Mouse (Mus musculus) embryo, embryonic 10.5 days (tissue): ENCODE measurements around the gene Cacng8.
"Not testable (repeated sequence)": the region's sequence is repeated elsewhere in the genome, so short reads cannot be mapped to it uniquely, and the experiment has no call there.

ENCODE experiments used
- DNase-seq: peaks from one replicate; pipeline ENCODE4 v3.0.0-alpha.2; 2015; ENCODE audit warnings: low spot score

Gene Cacng8

DNA sequence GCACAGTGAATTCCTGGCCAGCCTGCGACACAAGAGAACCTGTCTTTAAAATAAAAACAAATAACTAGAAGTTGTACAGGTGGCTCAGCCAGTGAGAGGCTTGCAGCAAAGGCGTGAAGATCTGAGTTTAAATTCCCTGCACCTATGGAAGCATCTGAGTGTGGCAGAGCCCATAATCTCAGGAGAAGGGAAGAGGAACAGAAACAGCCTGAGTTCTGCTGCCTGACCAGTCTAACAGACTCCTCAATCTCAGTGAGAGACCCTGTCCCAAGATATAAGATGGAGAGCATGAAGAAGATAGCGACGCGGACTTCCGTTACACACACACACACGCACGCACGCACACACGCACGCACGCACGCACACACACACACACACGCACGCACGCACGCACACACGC lies 2.7 kb upstream of the Cacng8 start:
- DNase-seq: no peak

DNA sequence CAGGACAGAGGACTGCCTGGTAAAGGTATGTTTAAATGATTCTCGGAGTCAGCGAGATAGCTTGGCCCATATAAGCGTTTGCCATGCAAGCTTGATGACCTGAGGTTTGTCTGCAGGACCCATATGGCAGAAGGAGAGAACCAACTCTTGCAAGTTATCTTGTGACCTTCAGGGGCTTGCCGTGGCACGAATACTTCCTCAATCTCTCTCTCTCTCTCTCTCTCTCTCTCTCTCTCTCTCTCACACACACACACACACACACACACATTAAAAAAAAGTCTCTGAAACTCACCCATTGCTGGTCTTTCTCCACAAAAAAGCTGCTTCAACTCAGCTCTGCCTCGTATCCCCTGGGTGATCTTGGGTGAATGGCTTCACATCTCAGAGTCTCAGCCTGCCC lies 1.6 kb upstream of the Cacng8 start:
- no peak for DNase-seq

DNA sequence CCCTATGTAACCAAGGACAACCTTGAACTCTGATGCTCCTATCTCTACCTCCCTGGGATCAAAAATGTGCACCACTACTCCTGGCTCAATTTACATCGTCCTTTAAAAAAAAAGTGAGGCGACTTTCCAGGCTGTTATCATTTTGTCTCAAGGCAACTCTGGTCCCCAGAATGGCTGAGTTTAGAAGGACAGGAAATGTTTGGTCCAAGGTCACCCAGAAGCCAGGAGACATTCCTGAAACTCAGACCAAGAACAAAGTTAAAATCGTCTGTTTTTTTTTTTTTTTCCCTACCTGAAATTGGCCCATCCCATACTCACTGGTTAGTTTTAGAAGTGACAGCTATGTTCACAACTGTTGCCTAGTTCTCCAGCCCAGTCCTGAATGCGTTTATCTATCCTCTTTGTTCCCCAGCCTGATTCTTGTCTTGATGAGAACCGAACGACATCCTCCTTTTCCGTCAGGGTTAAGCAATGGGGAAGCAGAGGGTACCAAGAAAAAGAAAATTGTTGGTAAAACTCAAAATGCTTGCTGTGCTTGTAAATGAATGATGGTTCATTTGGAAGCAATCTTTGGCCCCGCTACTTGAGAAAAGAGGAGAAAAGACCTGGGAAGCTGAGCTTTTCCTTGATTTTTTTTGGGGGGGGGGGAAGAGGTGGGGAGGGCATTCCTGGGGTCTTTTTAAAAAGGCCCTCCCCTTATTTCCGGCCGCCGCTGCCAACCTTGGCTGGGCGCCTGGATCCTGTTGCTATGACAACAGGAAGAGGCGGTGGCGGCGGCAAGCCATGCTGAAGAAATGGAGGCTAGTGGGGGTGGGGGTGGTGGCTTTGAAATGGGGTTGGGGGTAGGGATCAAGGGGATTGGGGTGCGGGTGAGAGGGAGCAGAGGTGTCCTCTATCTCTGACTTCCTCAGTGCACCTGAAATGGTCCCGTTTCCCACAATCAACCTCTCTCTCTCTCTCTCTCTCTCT lies 755 bp upstream of the Cacng8 start:
- peak; percentile 74 for DNase-seq

DNA sequence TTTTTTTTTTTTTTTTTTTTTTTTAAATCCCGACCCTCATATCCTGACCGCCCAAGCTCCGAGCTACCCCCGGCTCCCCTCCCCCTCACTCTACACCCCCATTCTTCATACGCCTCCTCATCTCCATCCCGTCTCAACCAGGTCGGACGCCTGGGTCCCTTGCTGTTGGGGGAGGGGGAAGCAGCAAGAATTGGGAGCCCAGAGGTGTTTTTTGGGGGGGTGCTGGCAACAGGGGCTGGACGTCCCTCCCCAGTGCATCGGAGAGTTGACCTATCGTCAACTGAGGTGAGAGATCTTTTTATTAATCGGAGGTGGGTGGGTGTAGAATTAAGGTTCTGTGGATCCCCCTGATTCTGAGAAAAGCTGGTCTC lies 583 bp downstream of the Cacng8 start:
- no peak for DNase-seq

DNA sequence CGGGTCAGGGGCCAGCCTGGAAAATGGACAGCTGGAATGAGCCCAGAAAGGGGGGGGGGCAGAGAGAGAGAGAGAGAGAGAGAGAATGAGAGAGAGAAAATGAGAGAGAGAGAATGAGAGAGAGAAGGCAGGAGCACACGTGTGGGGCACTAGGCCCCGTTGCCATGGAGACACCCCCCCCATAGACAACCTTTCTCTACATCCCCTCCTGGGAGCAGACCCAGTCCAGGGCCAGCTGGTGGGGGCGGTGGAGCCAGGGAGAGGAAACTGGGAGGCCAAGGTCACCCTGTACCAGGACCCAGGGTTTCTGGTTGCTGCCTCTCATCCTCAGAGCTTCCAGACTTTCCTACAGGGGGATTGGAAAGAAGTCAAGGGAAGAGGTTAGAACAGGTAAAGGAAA lies 1.3 kb downstream of the Cacng8 start:
- DNase-seq: peak; percentile 61

DNA sequence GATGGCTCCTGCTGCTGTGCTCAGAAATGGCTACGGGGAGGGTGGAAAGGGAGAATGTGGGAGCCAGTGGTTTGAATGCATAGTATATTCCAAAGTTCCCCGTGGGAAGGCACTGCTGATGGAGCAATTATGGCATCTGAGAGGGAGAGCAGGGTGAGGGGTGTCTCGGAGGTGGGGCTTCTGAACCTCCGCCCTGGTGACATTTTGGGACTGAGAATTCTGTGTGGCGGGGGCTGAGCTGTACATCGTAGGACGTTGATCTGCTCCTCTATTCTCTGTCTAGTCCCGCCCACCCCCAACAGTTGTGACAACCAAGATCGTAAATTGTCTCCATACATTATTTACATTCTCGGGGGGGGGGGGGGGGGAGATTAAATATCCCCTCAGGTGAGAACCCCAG lies 6.9 kb downstream of the Cacng8 start:
- DNase-seq: no peak

DNA sequence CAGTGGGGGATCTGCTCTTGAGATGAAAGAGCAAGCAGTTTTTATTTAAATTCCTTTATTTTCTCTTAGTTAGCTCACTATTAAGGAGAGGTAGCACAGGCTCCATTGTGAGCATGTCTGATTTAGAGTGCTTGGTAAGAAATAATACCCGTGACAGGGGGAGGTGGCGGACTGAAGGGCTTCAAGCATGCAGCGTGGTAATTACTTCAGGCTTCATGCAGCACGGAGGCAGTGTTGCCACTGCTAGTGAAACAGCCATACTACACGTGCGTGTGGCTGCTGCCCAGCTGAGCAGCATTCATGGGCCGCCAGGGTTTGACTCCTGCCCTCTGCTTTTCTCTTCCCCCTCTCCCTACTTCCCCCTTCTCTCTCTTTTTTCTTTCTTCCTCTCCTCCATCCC lies 7.3 kb downstream of the Cacng8 start:
- peak; percentile 54 for DNase-seq

DNA sequence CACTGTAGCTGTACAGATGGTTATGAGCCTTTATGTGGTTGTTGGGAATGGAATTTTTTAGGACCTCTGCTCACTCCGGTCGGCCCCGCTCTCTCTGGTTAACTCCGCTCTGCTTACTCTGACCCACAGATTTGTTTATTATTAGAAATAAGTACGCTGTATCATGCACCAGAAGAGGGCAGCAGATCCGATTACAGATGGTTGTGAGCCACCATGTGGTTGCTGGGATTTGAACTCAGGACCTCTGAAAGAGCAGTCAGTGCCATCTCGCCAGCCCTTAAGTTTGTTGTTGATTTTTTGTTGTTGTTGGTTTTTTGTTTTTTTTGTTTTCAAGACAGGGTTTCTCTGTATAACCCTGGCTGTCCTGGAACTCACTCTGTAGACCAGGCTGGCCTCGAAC lies 7.9 kb downstream of the Cacng8 start:
- DNase-seq: not testable (repeated sequence)

DNA sequence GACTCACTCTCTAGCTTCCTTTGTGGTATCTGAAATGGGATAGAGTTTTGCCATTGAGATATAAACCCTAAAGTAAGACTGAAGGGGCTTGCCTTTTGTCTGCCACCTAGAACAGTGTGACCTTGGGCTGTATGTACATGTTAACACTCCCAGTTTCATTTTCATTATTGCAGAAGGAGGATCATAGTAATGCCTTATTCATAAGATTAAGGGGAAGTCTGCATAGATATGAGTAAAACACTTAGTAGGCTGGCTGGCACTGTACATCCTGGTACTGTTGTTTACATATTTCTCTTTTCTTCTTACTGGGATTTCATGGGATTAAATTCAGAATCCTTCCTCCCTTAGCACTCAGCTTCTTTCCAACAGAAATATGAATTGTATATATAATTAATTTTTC lies 9.5 kb downstream of the Cacng8 start:
- DNase-seq: no peak

DNA sequence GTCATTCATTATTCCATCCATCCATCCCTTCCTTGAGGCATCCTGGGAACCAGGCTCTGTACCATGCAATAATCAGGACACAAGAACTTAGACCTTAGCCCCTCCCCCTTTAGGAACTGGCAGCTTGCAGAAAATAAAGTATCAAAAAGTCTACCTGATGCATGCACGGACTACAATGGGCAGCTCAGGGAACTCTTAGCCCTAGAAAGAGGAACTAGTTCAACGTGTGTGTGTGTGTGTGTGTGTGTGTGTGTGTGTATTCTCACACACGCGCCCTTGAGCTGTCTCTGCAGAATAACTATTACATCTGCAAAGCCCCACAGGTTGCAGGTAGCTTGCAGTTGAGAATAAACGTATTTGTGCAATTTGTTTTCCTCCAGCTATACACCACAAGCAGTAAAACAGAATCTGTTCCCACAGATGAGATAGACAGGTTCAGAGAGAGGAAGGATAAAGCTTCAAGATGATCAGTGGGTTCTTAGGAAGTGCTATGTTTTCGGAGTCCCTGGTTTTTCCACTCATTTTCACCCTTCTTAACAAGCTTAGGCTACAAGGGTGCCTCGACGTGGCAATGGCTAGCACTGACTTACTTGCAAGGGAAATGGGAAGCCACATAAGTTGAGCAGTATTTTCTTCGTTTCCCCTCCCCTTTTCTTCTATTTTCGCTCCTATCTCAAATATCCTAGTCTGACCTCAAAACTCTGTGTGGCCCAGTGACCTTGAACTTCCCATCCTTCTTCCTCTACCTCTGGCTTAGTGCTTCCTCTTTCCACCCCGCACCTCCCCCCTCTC lies 19.4 kb downstream of the Cacng8 start:
- no peak for DNase-seq

DNA sequence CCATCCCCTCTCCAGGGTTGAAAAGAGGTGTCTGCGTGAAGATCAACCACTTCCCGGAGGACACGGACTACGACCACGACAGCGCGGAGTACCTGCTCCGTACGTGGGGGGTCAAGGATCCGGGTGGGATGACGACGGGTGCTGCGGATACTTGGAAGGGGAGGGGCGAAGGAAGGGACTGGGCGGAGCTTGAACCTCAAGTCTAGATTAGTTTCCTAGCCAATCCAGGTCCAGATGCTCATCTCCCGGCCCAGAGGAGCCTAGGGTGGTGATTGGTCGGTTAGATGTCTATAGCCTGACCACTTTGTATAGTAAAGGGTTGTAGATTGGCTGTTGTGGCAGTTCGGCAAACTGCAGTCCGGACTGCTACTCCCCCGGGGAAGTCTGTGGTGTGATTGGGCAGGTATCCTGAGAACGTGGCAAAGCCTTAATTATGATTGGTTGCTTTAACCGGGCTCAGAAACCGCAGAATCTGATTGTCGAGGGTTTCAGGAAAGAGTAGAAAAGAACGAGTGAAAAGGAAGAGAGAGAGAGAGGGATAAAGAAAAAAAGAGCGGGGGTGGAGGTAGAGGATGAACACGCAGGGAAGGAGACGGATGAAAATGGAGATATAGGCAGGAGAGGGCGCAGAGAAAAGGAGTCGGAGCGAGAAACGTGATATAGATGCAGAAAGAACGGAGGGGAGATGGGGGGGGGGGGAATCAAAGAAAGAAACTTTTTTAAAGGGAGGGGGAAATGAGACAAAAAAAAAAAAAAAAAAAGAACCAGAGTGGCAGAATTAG lies 20.9 kb downstream of the Cacng8 start:
- peak; percentile 91 for DNase-seq

DNA sequence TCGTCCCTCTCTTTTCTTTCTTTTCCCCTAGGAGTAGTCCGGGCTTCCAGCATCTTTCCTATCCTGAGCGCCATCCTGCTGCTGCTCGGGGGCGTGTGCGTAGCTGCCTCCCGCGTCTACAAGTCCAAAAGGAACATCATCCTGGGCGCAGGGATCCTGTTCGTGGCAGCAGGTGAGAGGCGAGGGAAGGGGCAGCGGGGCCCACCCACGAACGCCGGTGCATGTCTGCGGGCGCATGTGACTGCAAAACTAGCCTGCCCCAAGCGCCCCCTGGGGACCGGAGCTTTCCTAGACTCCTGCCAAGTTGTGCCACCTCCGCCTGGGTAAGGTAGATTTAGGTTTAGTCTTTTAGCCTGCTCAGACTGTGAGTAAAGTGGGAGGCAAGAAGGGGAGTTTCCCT lies 21.6 kb downstream of the Cacng8 start:
- DNase-seq: peak; percentile 61

DNA sequence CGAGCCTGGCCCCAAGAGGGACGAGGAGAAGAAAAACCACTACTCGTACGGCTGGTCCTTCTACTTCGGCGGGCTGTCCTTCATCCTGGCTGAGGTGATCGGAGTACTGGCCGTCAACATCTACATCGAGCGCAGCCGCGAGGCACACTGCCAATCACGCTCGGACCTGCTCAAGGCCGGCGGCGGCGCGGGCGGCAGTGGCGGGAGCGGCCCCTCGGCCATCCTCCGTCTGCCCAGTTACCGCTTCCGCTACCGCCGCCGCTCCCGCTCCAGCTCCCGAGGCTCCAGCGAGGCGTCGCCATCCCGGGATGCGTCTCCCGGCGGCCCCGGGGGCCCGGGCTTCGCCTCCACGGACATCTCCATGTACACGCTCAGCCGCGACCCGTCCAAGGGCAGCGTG lies 24.4 kb downstream of the Cacng8 start:
- peak; percentile 57 for DNase-seq

DNA sequence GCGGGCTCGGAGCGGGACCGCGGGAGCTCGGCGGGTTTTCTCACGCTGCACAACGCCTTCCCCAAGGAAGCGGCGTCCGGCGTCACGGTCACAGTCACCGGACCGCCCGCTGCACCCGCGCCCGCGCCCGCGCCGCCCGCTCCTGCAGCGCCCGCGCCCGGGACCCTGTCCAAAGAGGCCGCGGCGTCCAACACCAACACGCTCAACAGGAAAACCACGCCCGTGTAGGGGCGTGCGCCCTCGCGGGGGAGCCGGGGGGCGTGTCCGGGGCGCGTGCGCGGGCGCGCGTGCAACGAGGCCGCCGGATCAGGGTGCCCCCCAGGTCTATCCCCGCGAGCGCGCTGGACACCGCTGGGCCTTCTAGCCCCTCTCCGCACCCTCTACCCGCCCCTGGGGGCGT lies 24.9 kb downstream of the Cacng8 start:
- no peak for DNase-seq

DNA sequence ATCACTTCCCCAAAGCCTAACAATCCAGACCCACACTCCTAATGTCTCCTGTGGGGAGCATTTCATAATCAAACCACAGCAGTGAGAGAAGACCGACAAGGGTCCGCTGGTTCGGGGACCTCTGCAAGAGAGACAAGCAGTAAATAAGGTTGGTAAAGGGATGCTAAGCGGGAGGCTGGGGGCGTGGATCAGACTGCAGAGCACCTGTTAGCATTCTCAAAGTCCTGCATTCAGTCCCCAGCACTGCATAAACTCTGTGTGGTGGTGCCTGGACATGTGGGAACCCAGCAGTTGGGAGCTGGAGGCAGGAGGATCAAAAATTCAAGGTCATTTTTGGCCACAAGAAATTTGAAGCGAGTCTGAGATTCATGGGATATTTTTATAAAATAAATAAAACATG lies 29.5 kb downstream of the Cacng8 start:
- DNase-seq: no peak

DNA sequence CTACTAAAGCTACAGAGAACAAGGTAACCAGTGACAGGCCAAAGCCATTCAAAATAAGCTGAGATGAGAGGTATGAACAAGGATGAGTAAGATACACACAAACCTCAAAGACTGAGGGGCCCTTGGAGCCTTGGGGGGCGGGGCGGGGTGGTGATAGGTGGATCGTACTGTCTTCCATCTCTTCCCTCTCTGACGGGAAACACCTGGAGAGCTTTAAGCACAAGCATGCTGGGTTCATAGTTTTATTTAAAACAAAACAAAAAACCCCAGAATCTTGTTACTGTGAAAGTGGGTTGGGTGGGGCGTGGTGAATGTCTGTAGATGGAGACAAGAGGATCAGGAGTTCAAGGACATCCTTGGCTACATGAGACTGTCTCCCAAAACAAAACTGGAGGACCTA lies 30.0 kb downstream of the Cacng8 start:
- DNase-seq: no peak

DNA sequence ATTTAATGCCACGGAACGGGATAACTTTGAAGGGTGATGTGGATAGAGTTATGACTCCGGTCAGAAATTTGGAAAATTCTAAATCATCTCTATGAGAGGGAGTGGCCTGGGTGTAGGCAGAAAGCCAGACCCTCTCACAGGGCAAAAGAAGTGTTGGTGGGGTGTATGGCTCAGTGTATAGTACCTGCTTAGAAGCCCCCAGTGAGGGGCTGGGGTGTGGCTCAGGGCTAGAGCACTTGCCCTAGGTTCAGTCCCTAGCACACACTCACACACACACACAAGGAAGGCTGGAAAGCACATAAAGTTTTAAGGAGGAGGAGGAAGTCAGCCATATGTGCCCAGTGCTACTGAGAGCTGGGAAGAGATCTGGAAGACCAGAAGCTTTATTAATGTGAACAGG lies 30.8 kb downstream of the Cacng8 start:
- no peak for DNase-seq

DNA sequence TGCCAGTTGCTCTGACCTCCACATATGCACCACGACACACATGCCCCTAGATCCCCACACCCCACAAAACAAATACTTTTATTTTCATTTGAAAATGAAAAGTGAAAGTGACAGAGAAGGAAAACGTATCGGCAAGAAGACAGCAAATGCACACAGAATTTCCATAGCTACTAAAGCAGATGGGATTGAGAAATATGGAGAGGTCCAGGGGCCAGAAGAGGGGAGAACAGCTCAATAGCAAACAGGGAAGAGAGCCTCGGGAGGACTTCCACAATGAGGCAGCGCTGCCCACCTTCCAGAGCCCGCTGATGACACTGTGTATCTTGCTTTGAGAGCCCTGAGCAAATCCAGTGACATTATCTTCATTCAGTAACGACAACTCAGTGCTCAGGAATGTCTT lies 31.6 kb downstream of the Cacng8 start:
- no peak for DNase-seq

DNA sequence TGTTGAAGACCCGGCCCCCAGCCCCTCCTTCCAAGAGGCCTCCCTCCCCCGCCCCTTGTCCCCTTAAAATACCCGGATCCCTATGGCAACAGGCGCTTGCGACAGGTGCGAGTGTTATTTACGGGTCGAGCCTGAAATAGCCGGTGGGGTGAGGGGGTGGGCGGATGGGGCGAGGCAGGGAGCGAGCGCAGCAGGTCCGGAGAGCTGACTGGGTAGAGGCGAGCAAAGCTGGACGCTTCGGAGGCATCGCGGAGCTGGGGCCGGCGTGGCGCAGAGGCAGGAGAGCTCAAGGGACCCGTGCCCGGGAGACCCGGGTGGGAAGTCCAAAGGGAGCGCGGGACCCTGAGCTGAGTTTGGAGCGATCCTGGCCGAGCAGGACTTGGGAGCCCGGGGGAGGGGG lies 32.9 kb downstream of the Cacng8 start:
- peak; percentile 24 for DNase-seq

DNA sequence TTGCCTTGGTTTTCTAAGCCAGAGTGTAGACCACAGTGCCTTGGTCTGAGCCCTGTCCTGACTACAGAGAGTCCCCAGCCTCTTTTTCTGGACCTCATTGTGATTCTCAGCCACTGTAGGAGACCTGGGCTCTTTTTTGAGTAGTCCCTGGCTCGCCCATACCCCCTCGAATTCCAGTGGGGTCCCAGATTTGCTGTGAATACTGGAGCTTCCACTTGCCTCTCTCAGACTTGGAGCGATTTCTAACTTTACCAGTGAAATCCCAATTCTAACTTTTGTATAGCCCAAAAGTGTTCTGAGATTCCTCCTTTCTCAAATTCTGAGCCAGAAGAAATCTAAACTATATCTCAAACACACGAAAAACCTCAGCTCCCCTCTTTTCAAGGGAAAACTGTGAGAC lies 33.4 kb downstream of the Cacng8 start, which contains the start of gene Cacng6:
Gene Cacng6, plus strand, starts transcription at position 301 of the 400 bp plus-strand sequence.
- no peak for DNase-seq

DNA sequence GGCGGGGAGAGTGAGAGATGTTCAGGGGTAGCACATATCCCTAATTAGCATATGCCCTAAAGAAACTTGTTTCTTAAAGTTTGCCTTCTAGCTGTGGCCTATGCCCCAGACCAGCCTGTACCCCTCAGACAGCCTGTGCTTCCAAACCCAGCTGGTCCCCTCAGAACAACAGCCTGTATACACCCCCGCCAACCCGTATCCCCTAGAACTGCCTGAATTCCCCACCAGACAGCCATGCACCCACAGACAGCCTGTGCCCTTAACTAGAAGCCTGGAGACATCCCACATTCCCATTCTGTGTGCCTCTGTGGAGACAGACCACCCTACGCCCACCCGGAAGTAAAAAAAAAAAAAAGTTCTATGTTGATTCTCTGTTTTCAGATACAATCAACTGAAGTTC lies 34.7 kb downstream of the Cacng8 start:
- no peak for DNase-seq

DNA sequence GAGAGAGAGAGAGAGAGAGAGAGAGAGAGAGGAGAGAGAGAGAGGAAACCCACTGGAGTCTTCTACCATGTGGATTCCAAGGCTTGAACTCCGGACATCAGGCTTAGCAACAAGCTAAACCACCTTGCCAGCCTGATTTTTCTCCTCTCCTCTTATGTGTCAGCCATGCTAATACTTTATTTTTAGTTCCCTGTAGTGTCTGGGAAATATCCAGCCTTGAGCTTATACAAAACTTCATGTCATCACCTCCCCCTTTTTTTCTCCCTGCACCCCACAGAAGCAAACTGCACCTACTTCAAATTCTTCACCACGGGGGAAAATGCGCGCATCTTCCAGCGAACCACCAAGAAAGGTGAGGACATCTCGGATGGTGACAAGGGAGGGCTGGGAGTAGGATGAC lies 39.7 kb downstream of the Cacng8 start:
- no peak for DNase-seq
